Mouse (Mus musculus) testis, adult 2 months (tissue): ENCODE results near the gene Krt19. TPM values are rescaled to one million over a fixed set of nuclear protein-coding genes. Genes with fewer than 3 reads are reported as not detected.

Experiments used
- H3K27ac ChIP-seq: fragments of 200-500 bp; 2 replicates; pipeline ENCODE4 v1.5.1; 2012; ENCODE audit warnings: low read depth, low read length; ENCODE audit not compliant: control insufficient read depth, insufficient read depth
- H3K27me3 ChIP-seq: fragments of 200-500 bp; 2 replicates; pipeline ENCODE4 v1.6.1; 2012; ENCODE audit warnings: mild to moderate bottlenecking, low read length, moderate library complexity; ENCODE audit not compliant: control insufficient read depth, insufficient read depth
- H3K36me3 ChIP-seq: fragments of 200-500 bp; 2 replicates; pipeline ENCODE4 v1.6.1; 2012; ENCODE audit warnings: mild to moderate bottlenecking, low read length; ENCODE audit not compliant: control insufficient read depth, insufficient read depth
- H3K4me1 ChIP-seq: fragments of 200-500 bp; 2 replicates; pipeline ENCODE4 v1.6.1; 2012; ENCODE audit warnings: low read length; ENCODE audit not compliant: control insufficient read depth, insufficient read depth
- H3K4me3 ChIP-seq: fragments of 200-500 bp; 2 replicates; pipeline ENCODE4 v1.5.1; 2012; ENCODE audit warnings: low read depth, mild to moderate bottlenecking, low read length, moderate library complexity, mixed read lengths; ENCODE audit not compliant: control insufficient read depth
- CTCF ChIP-seq: fragments of 200-500 bp; IDR thresholded peaks from 2 replicates; pipeline ENCODE4 v1.5.1; 2012; ENCODE audit warnings: low read depth, mild to moderate bottlenecking, inconsistent platforms, low read length, moderate library complexity; ENCODE audit not compliant: control insufficient read depth, insufficient read depth, insufficient replicate concordance
- POLR2A ChIP-seq: fragments of 200-500 bp; IDR thresholded peaks from 2 replicates; pipeline ENCODE4 v1.6.1; 2012; ENCODE audit warnings: low read depth, mild to moderate bottlenecking, inconsistent platforms, low read length, moderate library complexity; ENCODE audit not compliant: control insufficient read depth
- polyA plus RNA-seq: library from polyadenylated mRNA; depleted of rRNA; stranded (reverse); fragments of >200 nt; gene quantifications from 2 replicates; pipeline ENCODE4 v1.2.3, GENCODE M21; 2012; rRNA removed

Krt19 gene
- polyA plus RNA-seq, result 0.75 and 10.1 TPM in 2 replicates

- TF ChIP-seq POLR2A (no peak), CTCF (no peak)
- H3K27ac ChIP-seq, result no peak within 1 kb of the TSS
- H3K27me3 ChIP-seq, result no peaks in the 10 kb centered on the region
- peaks cover 3% of the 10 kb centered on the region for H3K4me1 ChIP-seq
- no peak within 1 kb of the TSS for H3K4me3 ChIP-seq
- no peaks in the 10 kb centered on the region for H3K36me3 ChIP-seq
Observed at GRCm38 (mm10) chr11:100148615-100149330, at the start of gene Krt19. Gene Krt19 (minus strand): TSS chr11:100148665.

DNA sequence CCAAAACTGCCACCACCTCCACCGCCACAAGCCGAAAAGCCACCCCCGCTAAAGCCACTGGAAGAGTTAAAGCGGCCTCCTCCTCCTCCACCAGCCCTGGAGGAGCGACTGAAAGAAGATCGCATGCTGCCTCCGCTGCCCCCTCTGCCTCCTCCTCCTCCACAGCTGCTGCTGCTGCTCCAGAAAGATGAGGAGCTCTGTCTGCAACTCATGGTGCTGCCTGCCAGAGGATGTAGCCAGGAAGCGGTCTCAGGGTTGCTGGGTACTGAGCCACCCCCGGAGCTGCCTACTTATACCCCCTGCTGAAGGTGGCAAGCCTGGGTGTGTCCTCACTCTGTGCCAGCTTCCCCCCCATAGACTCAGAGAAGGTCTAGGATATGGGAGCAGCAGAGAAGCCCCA lies 44.5 kb upstream of the Krt19 start, which contains the start of gene Krt9:
Krt9 (minus strand) TSS at position 255 of the 400 bp plus-strand sequence.
- Histone ChIP-seq H3K4me3 (no peak within 1 kb of the TSS), H3K27ac (no peak within 1 kb of the TSS), H3K36me3 (no peaks in the 10 kb centered on the region), H3K4me1 (no peaks in the 10 kb centered on the region), H3K27me3 (no peaks in the 10 kb centered on the region)
- TF ChIP-seq CTCF (no peak), POLR2A (no peak)

- no peaks in the 10 kb centered on the region for H3K27me3 ChIP-seq
- H3K36me3 ChIP-seq, result no peaks in the 10 kb centered on the region
- TF ChIP-seq CTCF (no peak), POLR2A (no peak)
- no peak overlapping the region for H3K27ac ChIP-seq
- no peaks in the 10 kb centered on the region for H3K4me1 ChIP-seq
- no peak overlapping the region for H3K4me3 ChIP-seq
Observed at GRCm38 (mm10) chr11:100191820-100192219, 43.4 kb upstream of the Krt19 start.

- Histone ChIP-seq H3K4me3 (no peak overlapping the region), H3K4me1 (no peaks in the 10 kb centered on the region), H3K27ac (no peak overlapping the region), H3K27me3 (no peaks in the 10 kb centered on the region), H3K36me3 (no peaks in the 10 kb centered on the region)
- no peak for TF ChIP-seq POLR2A
- no peak for TF ChIP-seq CTCF
Observed at GRCm38 (mm10) chr11:100186736-100187135, 38.3 kb upstream of the Krt19 start.

GRCm38 (mm10) chr11:100181725-100182124 lies 33.3 kb upstream of the Krt19 start:
- Histone ChIP-seq H3K4me3 (no peak overlapping the region), H3K27me3 (no peaks in the 10 kb centered on the region)
- TF ChIP-seq POLR2A (no peak), CTCF (no peak)

GRCm38 (mm10) chr11:100179260-100179659 lies 30.8 kb upstream of the Krt19 start:
- no peak overlapping the region for H3K27ac ChIP-seq
- H3K27me3 ChIP-seq, result no peaks in the 10 kb centered on the region
- no peak for TF ChIP-seq CTCF
- no peaks in the 10 kb centered on the region for H3K36me3 ChIP-seq
- no peaks in the 10 kb centered on the region for H3K4me1 ChIP-seq
- H3K4me3 ChIP-seq, result no peak overlapping the region

More at GRCm38 (mm10) chr11:100181725-100182124, 33.3 kb upstream of the Krt19 start:
- no peaks in the 10 kb centered on the region for H3K36me3 ChIP-seq
- H3K27ac ChIP-seq, result no peak overlapping the region
- no peaks in the 10 kb centered on the region for H3K4me1 ChIP-seq

DNA sequence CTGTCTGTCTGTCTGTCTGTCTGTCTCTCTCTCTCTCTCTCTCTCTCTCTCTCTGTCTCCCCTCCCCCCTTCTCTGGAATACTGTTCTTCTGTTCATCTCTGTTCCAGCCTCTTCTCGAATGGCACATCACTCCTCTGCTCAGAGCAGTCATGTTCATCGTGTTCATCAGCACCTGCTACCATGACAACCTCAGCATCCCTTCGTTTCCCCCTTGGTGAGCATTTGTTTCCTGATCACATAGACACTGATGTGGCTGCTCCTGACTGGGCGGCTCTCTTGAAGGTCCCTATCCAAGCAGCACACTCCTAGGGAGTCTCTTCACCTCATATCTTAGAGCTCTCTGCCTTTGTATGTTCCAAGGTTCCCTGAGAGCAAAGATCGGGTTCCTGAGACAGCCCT lies 29.8 kb upstream of the Krt19 start:
- Histone ChIP-seq H3K27ac (no peak overlapping the region), H3K36me3 (no peaks in the 10 kb centered on the region), H3K27me3 (no peaks in the 10 kb centered on the region), H3K4me3 (no peak overlapping the region), H3K4me1 (no peaks in the 10 kb centered on the region)
- TF ChIP-seq CTCF, result no peak
- no peak for TF ChIP-seq POLR2A

- no peak overlapping the region for H3K4me3 ChIP-seq
- no peaks in the 10 kb centered on the region for H3K36me3 ChIP-seq
- no peak for TF ChIP-seq CTCF
- TF ChIP-seq POLR2A, result no peak
- no peak overlapping the region for H3K27ac ChIP-seq
- H3K27me3 ChIP-seq, result no peaks in the 10 kb centered on the region
- H3K4me1 ChIP-seq, result no peaks in the 10 kb centered on the region
Observed at GRCm38 (mm10) chr11:100176791-100177190, 28.3 kb upstream of the Krt19 start.
